Mouse (Mus musculus) adrenal gland, adult 18-20 months (tissue): Measurements from ENCODE around the gene Tubb5. TPM values are rescaled to one million over a fixed set of nuclear protein-coding genes. Genes with fewer than 3 reads are reported as not detected.
"Not testable (repeated sequence)": the region's sequence is repeated elsewhere in the genome, so short reads cannot be mapped to it uniquely, and the experiment has no call there.

Experiments
- DNase-seq, 2 experiments: peaks; one replicate each; pipeline ENCODE4 v3.0.0; 2021 to 2022; ENCODE audit warnings: low spot score in 2 of 2
- total RNA-seq, 2 experiments: library from RNA; stranded (reverse); gene quantifications; 1 replicate in 1 of 2; 2 replicates in 1 of 2; pipeline ENCODE4 v1.2.3; 2021

Tubb5 gene
- total RNA-seq, 2 experiments from 2014 or later = 134 to 185 TPM

DNA sequence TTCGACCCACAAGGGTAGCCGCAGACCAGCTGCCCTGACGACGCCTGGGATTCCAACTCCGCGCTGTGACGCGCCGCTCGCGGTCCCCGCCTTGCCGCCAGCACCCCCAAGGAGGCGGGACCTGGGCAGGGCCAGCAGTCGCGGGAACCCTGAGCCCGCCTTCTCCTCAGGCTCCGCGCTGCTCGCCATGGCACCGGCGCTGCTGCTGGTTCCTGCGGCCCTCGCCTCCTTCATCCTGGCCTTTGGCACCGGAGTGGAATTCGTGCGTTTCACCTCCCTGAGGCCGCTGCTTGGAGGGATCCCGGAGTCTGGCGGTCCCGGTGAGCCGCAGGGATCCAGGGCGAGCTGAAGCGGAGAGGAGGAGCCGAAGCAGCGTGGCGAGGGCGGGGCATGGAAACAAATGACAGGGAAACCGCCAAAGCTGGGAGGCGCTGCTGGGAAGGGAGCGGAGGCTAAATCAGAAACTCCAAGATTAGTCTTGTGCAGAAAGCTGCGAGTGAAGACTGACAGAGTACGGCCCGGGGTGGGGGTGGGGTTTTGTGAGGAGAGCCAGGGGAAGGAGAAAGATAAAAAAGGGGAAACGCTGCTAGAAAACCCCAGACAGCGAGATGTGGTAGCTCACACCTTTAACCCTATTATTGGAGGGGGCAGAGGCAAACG, 23.2 kb upstream of the Tubb5 start, which contains the start of gene Nrm:
Nrm (plus strand) TSS at position 121 of the 660 bp plus-strand sequence.
- DNase-seq = peak; percentile 87 to 91

GRCm38 (mm10) chr17:35860831-35861197, 22.7 kb upstream of the Tubb5 start:
- no peak for DNase-seq

DNA sequence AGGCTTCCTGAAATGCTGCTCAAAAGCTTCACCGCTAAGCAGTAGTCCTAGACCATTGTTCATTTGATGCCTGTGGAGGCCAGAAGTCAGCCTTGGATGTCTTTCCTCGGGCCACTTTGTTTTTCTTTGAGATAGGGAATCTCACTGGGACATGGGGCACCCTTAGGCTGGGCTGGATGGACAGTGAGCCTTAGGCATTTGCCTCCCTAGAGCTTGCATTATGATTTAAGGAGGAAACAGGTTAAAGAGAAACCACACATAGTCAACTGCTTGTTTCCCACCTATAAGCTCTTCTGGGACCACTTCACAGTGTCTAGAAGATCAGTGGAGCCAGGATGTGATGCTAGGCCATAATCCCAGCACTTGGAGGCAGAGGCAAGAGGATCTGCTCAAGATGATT, 21.7 kb upstream of the Tubb5 start:
- DNase-seq = no peak

- no peak for DNase-seq
Observed at GRCm38 (mm10) chr17:35859371-35859770, 21.3 kb upstream of the Tubb5 start.

GRCm38 (mm10) chr17:35850974-35851373, 12.9 kb upstream of the Tubb5 start:
- no peak for DNase-seq

- peak in 1 of 2 experiments; percentile 18 for DNase-seq
Observed at GRCm38 (mm10) chr17:35848112-35848511, 10.0 kb upstream of the Tubb5 start.

GRCm38 (mm10) chr17:35843514-35843913, 5.4 kb upstream of the Tubb5 start:
- peak in 1 of 2 experiments; percentile 19 for DNase-seq

DNA sequence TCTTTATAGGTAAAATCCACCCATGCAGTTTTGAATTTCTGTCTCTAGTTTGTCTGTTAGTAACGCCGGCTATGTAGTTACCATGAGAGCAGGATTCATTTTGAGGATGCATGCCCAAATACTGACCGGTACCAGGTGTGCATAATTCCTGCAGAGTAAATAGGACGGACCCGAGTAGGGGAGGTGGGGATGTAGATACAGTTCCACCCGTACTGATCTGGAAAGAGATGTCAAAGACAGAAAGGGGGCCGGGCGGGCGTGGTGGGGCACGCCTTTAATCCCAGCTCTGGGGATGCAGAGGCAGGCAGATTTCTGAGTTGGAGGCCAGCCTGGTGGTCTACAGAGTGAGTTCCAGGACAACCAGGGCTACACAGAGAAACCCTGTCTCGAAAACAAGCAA, 3.9 kb upstream of the Tubb5 start:
- no peak for DNase-seq

DNA sequence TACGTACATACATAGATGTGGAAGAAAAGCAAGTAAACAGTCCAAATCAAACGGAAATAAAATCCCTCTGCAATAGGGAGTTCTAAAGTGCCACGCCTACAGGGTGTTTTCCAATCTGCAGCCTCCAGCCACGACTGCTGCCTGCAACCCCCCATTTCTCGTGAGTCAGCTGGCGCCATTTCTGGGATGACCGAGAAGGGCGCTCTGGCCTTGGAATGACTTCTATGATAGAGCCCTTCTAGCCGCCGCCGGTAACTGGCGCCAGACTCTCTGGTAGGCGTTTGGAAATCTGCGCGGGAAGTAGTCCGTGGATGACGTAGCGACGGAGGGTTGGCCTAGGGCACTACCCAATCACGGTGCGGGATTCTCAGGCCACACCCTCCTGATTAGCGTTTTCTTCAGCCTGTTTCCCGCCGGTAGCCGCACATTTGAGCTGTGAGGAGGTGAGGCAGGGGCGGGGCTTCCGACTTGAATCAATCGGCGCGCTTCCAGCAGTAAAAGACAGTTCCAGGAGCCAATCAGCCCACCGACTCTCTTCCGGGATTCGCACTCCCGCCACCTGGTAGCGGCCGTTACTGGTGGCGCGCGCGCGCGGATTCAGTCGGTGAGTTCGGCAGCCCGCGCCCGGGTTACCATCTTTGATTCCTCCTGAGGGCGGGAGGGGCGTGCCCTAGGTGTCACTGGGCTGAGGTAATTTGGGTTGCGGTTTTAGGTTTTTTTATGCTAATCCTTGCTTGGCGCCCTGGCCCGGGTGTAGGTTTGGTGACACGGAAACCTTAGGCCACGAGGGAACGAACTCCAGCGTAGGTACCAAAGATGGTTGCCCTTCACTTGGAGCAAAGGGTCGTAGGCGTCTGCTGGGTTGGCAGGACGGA, 3.2 kb upstream of the Tubb5 start, which contains the start of gene Mdc1:
Mdc1 (plus strand) TSS at position 440 of the 875 bp plus-strand sequence.
- peak; percentile 94 to 96 for DNase-seq

- no peak for DNase-seq
Observed at GRCm38 (mm10) chr17:35840561-35840960, 2.5 kb upstream of the Tubb5 start.

GRCm38 (mm10) chr17:35839002-35839401, 896 bp upstream of the Tubb5 start:
- not testable (repeated sequence) for DNase-seq

- no peak for DNase-seq
Observed at GRCm38 (mm10) chr17:35838570-35838969, 464 bp upstream of the Tubb5 start.

- peak; percentile 46 to 49 for DNase-seq
Observed at GRCm38 (mm10) chr17:35837487-35837886, 619 bp downstream of the Tubb5 start.

- DNase-seq = peak; percentile 79 to 89
Observed at GRCm38 (mm10) chr17:35836991-35837422, 1.1 kb downstream of the Tubb5 start.

DNA sequence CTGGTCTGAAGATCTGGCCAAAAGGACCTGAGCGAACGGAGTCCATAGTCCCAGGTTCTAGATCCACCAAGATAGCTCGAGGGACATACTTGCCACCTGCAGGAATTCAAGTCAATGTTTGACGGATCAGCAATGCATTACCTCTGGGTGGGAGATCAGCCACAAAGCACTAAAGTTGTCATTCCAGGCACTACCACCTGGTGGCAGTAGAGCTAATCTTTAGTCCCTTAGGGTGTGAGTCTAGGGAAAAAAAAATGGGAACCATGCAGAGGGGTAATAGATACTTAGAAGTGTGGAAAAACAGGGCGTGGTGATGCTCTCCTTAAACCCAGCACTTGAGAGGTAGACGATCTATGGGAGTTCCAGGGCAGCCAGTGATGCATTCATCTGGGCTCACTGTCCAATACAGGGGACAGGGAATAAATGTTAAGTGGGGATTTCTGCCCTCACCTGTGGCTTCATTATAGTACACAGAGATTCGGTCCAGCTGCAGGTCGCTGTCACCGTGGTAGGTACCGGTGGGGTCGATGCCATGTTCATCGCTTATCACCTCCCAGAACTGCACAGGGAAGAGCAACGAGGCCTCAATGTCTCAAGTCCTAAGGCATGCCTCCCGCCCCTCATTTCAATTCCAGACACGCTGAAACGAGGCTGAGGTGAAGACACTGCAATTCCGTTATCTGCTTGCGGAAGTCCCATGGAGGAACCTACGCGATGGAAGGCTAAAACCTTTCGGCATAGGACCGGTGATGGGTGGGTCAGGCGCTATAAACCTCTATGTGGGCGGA, 1.7 kb downstream of the Tubb5 start:
- DNase-seq = peak; percentile 83 to 84

DNA sequence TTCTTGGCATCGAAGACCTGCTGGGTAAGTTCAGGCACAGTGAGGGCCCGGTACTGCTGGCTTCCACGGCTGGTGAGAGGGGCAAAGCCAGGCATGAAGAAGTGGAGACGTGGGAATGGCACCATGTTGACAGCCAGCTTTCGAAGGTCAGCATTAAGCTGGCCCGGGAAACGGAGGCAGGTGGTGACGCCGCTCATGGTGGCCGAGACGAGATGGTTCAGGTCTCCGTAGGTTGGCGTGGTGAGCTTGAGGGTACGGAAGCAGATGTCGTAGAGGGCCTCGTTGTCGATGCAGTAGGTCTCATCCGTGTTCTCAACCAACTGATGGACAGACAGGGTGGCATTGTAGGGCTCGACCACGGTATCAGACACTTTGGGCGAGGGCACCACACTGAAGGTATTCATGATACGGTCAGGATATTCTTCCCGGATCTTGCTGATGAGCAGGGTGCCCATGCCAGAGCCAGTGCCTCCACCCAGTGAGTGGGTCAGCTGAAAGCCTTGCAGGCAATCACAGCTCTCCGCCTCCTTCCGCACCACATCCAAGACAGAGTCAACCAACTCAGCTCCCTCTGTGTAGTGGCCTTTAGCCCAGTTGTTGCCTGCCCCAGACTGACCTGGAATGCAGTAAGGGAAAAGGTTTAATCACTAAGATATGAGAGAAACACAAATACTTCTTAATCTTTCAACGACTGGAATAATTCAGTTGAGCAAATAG, 2.5 kb downstream of the Tubb5 start:
- DNase-seq = no peak

GRCm38 (mm10) chr17:35834696-35835422, 3.2 kb downstream of the Tubb5 start:
- DNase-seq = no peak

DNA sequence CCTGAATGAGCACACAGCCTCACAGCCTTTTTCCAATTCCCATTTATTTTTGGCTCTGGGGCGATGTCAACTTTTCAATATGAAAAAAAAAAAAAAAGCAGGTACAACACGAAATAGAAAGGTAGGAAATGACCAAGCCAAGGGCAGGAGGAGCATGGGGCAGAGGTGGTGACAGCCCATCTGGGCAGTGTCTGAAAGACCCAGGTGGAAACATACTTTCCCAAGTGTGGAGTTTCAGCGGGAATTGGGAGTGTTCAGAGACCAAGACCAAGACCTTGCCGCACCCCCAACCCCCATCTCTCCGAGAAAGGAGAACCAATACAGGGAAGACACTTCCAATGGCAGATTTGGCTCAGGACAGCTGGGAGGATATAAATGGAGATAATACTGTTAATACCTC, 4.2 kb downstream of the Tubb5 start:
- DNase-seq = no peak

GRCm38 (mm10) chr17:35833239-35833751, 4.8 kb downstream of the Tubb5 start:
- DNase-seq = no peak
